Mouse (Mus musculus) kidney, embryonic 16.5 days (tissue): Measurements from ENCODE around the gene Eef2. TPM values are rescaled to one million over a fixed set of nuclear protein-coding genes. Genes with fewer than 3 reads are reported as not detected.
"Not testable (repeated sequence)": the region's sequence is repeated elsewhere in the genome, so short reads cannot be mapped to it uniquely, and the experiment has no call there.

Experiments
- ATAC-seq: fragments of 200-750 bp; cut with Nextera tagmentation; 2 replicates; pipeline ENCODE4 v1.8.0; 2017; ENCODE audit warnings: moderate TSS enrichment; ENCODE audit not compliant: low FRiP score, low TSS enrichment
- H3K27ac ChIP-seq: fragments of 300-500 bp; sonication (generic); 2 replicates; pipeline ENCODE4 v1.5.1; 2014; ENCODE audit warnings: low read length
- H3K27me3 ChIP-seq: fragments of 300-500 bp; sonication (generic); 2 replicates; pipeline ENCODE4 v1.6.1; 2014; ENCODE audit warnings: low read length, control low read depth, mixed read lengths; ENCODE audit not compliant: insufficient read depth
- H3K36me3 ChIP-seq: fragments of 300-500 bp; sonication (generic); 2 replicates; pipeline ENCODE4 v1.6.1; 2014; ENCODE audit warnings: low read length, control low read depth, mixed read lengths; ENCODE audit not compliant: insufficient read depth
- H3K4me1 ChIP-seq: fragments of 300-500 bp; sonication (generic); 2 replicates; pipeline ENCODE4 v1.6.1; 2014; ENCODE audit warnings: low read length, control low read depth, mixed read lengths; ENCODE audit not compliant: insufficient read depth
- H3K4me2 ChIP-seq: fragments of 300-500 bp; sonication (generic); replicated peaks from 2 replicates; pipeline ENCODE4 v1.6.1; 2014; ENCODE audit warnings: low read depth, low read length
- H3K4me3 ChIP-seq: fragments of 300-500 bp; sonication (generic); 2 replicates; pipeline ENCODE4 v1.5.1; 2014; ENCODE audit warnings: mild to moderate bottlenecking, low read length
- H3K9ac ChIP-seq: fragments of 300-500 bp; sonication (generic); replicated peaks from 2 replicates; pipeline ENCODE4 v1.6.1; 2014; ENCODE audit warnings: low read length
- H3K9me3 ChIP-seq: fragments of 300-500 bp; sonication (generic); 2 replicates; pipeline ENCODE4 v1.6.1; 2016; ENCODE audit warnings: low read length, control low read depth
- WGBS: fragments of 180-500 bp; shearing (Covaris S2); extraction: QIAGEN DNeasy Blood & Tissue Kit; methylation state at CpG from one replicate; pipeline ENCODE4 v1.1.7; 2014; 5-methylcytosine and 5-hydroxymethylcytosine counted together
- polyA plus RNA-seq: library from polyadenylated mRNA; unstranded; fragments of >200 nt; fragmentation: Nextera tagmentation; extraction: Ambion mirVana; gene quantifications from 2 replicates; pipeline ENCODE4 v1.2.1, GENCODE M21; 2015

Eef2 gene
- polyA plus RNA-seq, 1 experiment from 2014 or later = 672 TPM

DNA sequence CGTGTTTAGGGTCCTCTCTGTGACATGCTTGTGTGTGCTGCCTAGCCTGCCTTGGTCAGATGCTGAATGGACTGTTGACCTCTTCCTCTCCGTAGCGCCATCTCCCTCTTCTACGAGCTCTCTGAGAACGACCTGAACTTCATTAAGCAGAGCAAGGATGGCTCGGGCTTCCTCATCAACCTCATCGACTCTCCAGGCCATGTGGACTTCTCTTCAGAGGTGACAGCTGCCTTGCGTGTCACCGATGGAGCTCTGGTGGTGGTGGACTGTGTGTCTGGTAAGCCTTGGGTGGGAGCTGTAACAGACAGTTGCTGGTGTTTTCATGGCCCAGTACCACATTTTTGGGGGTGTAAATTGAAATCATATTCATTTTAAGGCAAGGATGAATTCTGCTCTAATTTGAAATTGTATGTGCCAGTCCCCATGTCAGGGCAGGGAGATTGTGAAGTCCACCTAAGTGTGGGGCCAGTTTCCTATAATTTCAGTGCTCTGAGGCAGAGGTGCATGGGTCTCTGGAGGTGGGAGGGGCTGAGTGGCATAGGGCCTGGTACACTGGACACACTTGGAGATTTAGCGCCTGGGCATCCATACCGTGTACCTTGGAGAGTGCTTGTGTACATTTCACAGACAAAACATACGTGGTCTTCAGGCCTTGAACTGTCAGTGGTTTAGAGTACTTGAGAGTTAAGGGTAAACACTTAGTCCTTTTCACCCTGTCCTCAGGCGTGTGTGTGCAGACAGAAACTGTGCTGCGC is 1.7 kb downstream of the Eef2 start:
- H3K36me3 ChIP-seq = peaks cover 53% of the 10 kb centered on the region
- H3K4me3 ChIP-seq = peak overlapping the region; percentile 100
- H3K9me3 ChIP-seq = no peaks in the 10 kb centered on the region
- WGBS = 54% methylated on average over 14 of the region's 14 CpGs
- peaks cover 42% of the 10 kb centered on the region for H3K4me1 ChIP-seq
- no peak for ATAC-seq
- H3K27me3 ChIP-seq = no peaks in the 10 kb centered on the region
- peak overlapping the region; percentile 91; the same call in 1 of the 2 replicates for H3K27ac ChIP-seq
- peak overlapping the region; percentile 97 for H3K4me2 ChIP-seq
- peak overlapping the region; percentile 99 for H3K9ac ChIP-seq

DNA sequence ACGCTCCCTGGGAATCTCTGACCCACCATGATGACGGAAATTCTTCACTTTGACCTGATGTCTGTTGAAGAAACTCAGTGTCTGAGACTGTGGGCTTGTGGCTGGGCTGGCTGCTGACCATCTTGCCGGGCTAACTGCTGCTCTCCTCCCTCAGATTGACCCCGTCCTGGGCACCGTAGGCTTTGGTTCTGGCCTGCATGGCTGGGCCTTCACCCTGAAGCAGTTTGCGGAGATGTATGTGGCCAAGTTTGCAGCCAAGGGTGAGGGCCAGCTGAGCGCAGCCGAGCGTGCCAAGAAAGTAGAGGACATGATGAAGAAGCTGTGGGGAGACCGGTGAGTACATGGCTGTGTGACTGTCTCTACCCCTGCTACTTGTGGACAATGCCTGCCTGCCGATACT is 2.5 kb downstream of the Eef2 start:
- Histone ChIP-seq H3K36me3 (peaks cover 53% of the 10 kb centered on the region), H3K9ac (no peak overlapping the region), H3K27me3 (no peaks in the 10 kb centered on the region), H3K4me3 (no peak overlapping the region), H3K4me2 (0 out of 2 replicates have a peak overlapping the region, but pooled peaks have one; percentile 97), H3K27ac (no peak overlapping the region), H3K4me1 (peaks cover 41% of the 10 kb centered on the region), H3K9me3 (no peaks in the 10 kb centered on the region)
- no peak for ATAC-seq
- 91% methylated on average over 11 of the region's 11 CpGs for WGBS

DNA sequence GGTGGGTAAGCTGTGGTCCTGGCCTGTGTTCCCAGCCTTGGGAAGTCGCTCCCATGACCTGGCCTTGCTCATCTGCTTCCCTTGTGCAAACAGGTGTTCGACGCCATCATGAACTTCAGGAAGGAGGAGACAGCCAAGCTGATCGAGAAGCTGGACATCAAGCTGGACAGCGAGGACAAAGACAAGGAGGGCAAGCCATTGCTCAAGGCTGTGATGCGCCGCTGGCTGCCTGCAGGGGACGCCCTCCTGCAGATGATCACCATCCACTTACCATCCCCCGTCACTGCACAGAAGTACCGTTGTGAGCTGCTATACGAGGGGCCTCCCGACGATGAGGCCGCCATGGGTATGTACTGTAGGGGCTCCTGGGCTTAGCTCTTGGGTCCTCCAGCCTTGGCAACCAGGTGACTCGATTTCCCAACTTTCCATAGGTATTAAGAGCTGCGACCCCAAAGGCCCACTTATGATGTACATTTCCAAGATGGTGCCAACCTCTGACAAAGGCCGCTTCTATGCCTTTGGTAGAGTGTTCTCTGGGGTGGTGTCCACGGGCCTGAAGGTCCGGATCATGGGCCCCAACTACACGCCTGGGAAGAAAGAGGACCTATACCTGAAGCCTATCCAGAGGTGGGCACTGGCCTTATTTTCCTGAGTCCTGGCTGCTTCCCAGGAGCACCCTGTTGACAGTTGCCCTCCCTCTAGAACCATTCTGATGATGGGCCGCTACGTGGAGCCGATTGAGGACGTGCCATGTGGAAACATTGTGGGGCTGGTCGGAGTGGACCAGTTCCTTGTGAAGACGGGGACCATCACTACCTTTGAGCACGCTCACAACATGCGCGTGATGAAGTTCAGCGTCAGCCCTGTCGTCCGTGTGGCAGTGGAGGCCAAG is 3.3 kb downstream of the Eef2 start:
- peaks cover 40% of the 10 kb centered on the region for H3K4me1 ChIP-seq
- no peak for ATAC-seq
- no peaks in the 10 kb centered on the region for H3K27me3 ChIP-seq
- H3K4me2 ChIP-seq = no peak overlapping the region
- no peaks in the 10 kb centered on the region for H3K9me3 ChIP-seq
- 90% methylated on average over 32 of the region's 32 CpGs for WGBS
- no peak overlapping the region for H3K9ac ChIP-seq
- H3K36me3 ChIP-seq = peaks cover 56% of the 10 kb centered on the region
- H3K27ac ChIP-seq = no peak overlapping the region
- no peak overlapping the region for H3K4me3 ChIP-seq

DNA sequence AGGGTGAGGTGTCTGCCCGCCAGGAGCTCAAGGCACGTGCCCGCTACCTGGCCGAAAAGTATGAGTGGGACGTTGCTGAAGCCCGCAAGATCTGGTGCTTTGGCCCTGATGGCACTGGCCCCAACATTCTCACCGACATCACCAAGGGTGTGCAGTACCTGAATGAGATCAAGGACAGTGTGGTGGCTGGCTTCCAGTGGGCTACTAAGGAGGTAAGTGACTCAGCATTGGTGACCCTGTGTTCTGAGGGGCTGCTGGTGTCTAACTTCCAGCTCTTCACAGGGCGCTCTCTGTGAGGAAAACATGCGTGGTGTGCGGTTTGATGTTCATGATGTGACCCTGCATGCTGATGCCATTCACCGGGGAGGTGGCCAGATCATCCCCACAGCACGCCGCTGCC is 4.5 kb downstream of the Eef2 start:
- Histone ChIP-seq H3K4me3 (no peak overlapping the region), H3K36me3 (peaks cover 62% of the 10 kb centered on the region), H3K9ac (no peak overlapping the region), H3K27me3 (no peaks in the 10 kb centered on the region), H3K4me2 (no peak overlapping the region), H3K9me3 (no peaks in the 10 kb centered on the region), H3K27ac (no peak overlapping the region), H3K4me1 (peaks cover 34% of the 10 kb centered on the region)
- WGBS = 92% methylated on average over 13 of the region's 13 CpGs
- no peak for ATAC-seq

DNA sequence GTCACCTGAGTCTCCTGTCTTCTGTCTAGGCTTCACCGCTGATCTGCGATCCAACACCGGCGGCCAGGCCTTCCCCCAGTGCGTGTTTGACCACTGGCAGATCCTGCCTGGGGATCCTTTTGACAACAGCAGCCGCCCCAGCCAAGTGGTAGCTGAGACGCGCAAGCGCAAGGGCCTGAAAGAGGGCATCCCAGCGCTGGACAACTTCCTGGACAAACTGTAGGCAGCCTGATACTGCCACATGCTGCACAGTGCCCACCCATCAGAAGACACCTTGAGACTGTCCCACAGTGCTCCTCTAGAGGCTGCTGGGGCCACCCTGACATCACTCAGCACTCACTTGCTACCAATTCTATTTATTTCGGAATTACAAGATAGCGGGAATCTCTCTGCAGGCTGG is 5.4 kb downstream of the Eef2 start:
- H3K4me2 ChIP-seq, H3K9ac ChIP-seq, H3K27me3 ChIP-seq, ATAC-seq, H3K4me3 ChIP-seq, H3K27ac ChIP-seq, H3K9me3 ChIP-seq: not testable (repeated sequence)
- peaks cover 34% of the 10 kb centered on the region for H3K4me1 ChIP-seq
- peaks cover 65% of the 10 kb centered on the region for H3K36me3 ChIP-seq
- 86% methylated on average over 12 of the region's 12 CpGs for WGBS

DNA sequence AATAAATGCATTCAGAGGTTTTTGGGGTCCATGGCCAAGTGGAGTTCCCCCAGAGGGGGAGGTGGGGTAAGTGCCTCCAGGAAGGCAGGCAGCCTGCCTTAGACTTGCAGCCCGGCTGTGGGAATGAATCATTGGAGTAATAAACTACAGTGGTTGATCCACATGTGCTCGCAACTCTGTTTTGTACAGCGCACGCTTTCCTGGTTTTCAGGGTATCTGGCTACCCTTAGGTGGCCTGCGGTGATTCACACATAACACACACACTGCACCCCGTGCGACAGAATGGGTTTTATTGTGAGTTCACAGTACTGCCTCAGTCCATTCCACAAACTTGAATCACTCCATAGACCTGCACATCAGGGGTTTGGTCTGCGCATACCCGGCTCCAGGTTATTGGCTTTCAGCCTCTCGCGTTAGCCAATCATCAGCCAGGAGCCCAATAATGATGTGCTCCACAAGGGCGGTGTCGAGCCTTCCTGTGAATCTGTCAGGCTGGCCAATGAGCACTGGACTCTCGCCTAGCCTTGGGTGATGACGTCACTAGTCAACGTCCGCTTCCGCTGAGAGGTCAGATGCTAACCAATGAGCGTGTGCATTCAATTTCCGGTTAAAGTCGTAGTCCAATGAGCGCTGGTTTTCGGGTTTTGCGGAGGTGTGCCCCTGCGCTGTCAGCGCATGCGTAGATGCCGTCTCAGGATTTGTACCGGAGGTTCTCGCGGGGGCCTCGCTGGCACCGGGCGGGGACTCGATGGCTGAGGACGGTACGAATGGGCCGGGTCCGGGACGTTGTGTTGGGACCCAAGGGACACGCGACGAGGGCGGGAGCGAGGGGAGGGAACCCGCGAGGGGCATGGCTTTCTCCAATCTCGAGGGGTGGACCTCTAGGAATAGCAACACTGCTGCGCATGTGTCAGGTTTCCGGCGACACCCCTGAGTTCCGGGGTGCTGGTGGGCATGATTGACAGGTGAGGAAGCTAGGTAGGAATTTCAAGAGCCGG is 6.2 kb downstream of the Eef2 start, which contains the start of gene Dapk3:
Gene Dapk3, plus strand, starts transcription at position 670 of the 998 bp plus-strand sequence.
- WGBS = 5% methylated on average over 53 of the region's 53 CpGs
- H3K27ac ChIP-seq = peak within 1 kb of the TSS; percentile 86
- H3K27me3 ChIP-seq = no peaks in the 10 kb centered on the region
- peaks cover 33% of the 10 kb centered on the region for H3K4me1 ChIP-seq
- peak within 1 kb of the TSS; percentile 63 for H3K4me2 ChIP-seq
- H3K9me3 ChIP-seq = no peaks in the 10 kb centered on the region
- ATAC-seq = peak; percentile 95
- peaks cover 66% of the 10 kb centered on the region for H3K36me3 ChIP-seq
- peak within 1 kb of the TSS; percentile 77 for H3K9ac ChIP-seq
- peak within 1 kb of the TSS; percentile 71 for H3K4me3 ChIP-seq

DNA sequence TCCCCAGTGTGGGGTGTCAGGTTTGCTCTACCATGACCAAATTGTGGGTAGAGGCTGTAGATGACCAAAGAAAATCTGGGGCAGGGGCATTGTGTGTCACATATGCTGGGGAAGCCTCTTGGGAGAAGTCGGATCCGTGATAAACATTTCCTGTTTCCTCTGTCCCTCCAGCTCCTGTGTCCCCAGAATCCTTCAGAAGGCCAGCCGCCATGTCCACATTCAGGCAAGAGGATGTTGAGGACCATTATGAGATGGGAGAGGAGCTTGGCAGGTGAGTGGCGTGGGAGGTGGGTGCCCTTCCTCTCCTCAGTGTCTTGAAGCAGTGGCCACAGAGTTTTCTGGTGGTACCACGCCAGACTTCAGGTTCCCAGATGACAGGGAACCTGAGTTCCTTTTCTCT is 7.4 kb downstream of the Eef2 start, which contains the start of gene 4930442H23Rik:
Gene 4930442H23Rik, minus strand, starts transcription at position 45 of the 400 bp plus-strand sequence.
- Histone ChIP-seq H3K4me3 (peak within 1 kb of the TSS; percentile 71), H3K9ac (peak within 1 kb of the TSS; percentile 77), H3K4me2 (peak within 1 kb of the TSS; percentile 63), H3K4me1 (peaks cover 21% of the 10 kb centered on the region), H3K9me3 (no peaks in the 10 kb centered on the region), H3K27me3 (no peaks in the 10 kb centered on the region), H3K36me3 (peaks cover 56% of the 10 kb centered on the region), H3K27ac (peak within 1 kb of the TSS; percentile 86)
- 82% methylated on average over 5 of the region's 5 CpGs for WGBS
- no peak for ATAC-seq

DNA sequence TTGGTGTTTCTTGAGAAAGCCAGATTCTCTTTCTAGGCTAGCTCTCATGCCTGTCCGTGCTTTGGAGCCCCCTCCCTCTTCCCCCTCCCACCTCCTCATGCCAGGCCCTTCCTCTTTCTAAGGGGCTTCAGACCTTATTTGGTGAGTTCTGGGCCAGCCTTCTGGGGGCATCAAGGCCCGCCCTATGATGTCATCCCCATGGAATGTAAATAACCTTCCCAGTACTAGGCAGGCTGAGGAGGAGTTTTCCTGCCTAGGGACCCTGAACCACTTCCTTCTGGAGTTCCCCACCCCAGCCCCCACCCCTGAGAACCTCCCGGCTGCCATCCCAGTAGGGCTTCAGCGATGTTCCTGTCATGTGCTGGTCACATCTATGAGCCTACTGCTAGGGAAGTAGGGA is 8.3 kb downstream of the Eef2 start:
- Histone ChIP-seq H3K27ac (peak overlapping the region; percentile 71; the same call in 1 of the 2 replicates), H3K36me3 (peaks cover 50% of the 10 kb centered on the region), H3K4me3 (no peak overlapping the region), H3K4me1 (peaks cover 17% of the 10 kb centered on the region), H3K4me2 (no peak overlapping the region), H3K9me3 (no peaks in the 10 kb centered on the region), H3K9ac (0 out of 2 replicates have a peak overlapping the region, but pooled peaks have one; percentile 9), H3K27me3 (no peaks in the 10 kb centered on the region)
- no peak for ATAC-seq
- WGBS = 39% methylated on average over 4 of the region's 4 CpGs

DNA sequence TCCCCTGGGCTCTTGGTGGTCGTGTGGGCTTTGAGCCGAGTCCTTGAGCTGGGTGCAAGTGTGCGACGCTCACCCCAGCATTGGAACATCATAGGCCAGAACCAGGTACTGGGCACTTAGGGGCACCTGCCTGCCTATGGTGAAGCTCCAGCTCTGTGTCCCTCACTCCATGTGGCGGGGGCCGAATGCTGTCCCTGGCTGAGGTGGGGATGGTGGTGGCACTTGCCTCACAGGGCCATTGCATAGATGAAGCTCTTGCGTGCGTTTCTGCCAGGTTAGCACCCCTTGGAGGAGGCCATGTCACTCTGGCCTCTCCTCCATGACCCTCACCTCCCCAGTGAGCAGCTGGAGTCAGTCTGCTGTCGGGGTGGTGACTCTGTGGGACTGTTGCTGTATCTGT is 10.7 kb downstream of the Eef2 start:
- Histone ChIP-seq H3K36me3 (peaks cover 40% of the 10 kb centered on the region), H3K9me3 (no peaks in the 10 kb centered on the region), H3K9ac (no peak overlapping the region), H3K27ac (no peak overlapping the region), H3K4me3 (no peak overlapping the region), H3K27me3 (no peaks in the 10 kb centered on the region), H3K4me1 (peaks cover 29% of the 10 kb centered on the region), H3K4me2 (no peak overlapping the region)
- 92% methylated on average over 9 of the region's 9 CpGs for WGBS
- no peak for ATAC-seq
